Mouse (Mus musculus): ENCODE results near the gene Defa21. TPM values are rescaled to one million over a fixed set of nuclear protein-coding genes. Genes with fewer than 3 reads are reported as not detected.
"Not testable (repeated sequence)": the region's sequence is repeated elsewhere in the genome, so short reads cannot be mapped to it uniquely, and the experiment has no call there.

Defa21 gene
- not detected for total RNA-seq (2021)
- long read RNA-seq, experiment 1 = 0 reads
- long read RNA-seq, experiment 2 = 0 reads

DNA sequence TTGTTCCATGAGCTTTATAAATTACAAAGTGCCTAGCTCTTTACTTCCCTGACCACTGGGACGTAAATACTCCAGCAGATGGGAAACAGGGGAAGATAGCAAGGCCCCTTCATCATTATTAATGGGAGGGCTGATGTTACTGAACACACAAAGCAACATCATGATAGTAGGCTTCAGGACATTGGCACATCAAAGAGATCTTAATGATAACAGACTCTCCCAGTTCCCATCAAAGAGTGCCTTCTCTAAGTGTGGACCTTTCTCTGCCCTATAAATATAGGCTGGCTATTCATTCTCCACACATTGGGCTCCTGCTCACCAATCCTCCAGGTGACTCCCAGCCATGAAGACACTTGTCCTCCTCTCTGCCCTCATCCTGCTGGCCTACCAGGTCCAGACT lies at the start of gene Defa21:
Defa21 (plus strand) TSS at position 301 of the 400 bp plus-strand sequence.
- H3K4me3 ChIP-seq; DNase-seq (ENCODE audit: extremely low spot score in 1 of 2, low spot score in 2 of 2); intact Hi-C loops (cut with DNase I); H3K27ac ChIP-seq: not testable (repeated sequence)

- H3K27ac ChIP-seq = no peak overlapping the region
- TF ChIP-seq CTCF (IDR thresholded peaks at IDR 0.05) = no peak
- no peak for DNase-seq (ENCODE audit: extremely low spot score in 1 of 2, low spot score in 2 of 2)
- intact Hi-C loops (cut with DNase I) = no loop called here
- no peak overlapping the region for H3K4me3 ChIP-seq
Measured at GRCm38 (mm10) chr8:20979846-20980245, 45.5 kb upstream of the Defa21 start.

GRCm38 (mm10) chr8:20994042-20994441 lies 31.3 kb upstream of the Defa21 start:
- intact Hi-C loops (cut with DNase I) = loop anchor here (2.0 kb wide), 1 partner anchor 17 kb away; no protein-coding TSS in a partner anchor

GRCm38 (mm10) chr8:20996776-20997175 lies 28.6 kb upstream of the Defa21 start:
- intact Hi-C loops (cut with DNase I) = loop anchor here (1.0 kb wide), 1 partner anchor 9 kb away; no protein-coding TSS in a partner anchor
- H3K4me3 ChIP-seq = no peak overlapping the region
- no peak for DNase-seq (ENCODE audit: extremely low spot score in 1 of 2, low spot score in 2 of 2)
- no peak overlapping the region for H3K27ac ChIP-seq
- no peak for TF ChIP-seq CTCF (IDR thresholded peaks at IDR 0.05)

More at GRCm38 (mm10) chr8:20994042-20994441, 31.3 kb upstream of the Defa21 start:
- not testable (repeated sequence) for H3K4me3 ChIP-seq; H3K27ac ChIP-seq; DNase-seq (ENCODE audit: extremely low spot score in 1 of 2, low spot score in 2 of 2)

DNA sequence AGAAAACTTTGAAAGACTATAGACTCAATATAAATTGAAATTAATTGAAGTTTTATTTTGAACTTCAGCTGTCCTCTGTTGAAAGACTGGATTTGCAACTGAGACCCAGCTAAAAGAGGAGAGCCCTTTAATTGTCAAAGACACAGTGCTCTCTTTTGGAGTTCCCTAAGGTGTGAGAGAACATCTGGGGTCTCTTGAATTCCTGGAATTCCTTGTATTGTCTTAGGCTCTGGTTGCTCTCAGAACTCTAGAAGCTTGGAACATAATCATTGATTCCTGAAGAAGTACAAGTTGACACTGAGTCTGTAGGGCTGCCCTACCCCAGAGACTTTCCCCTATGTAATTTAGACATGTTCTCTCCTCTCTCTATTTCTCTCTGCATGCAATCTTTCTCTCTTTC lies 28.1 kb upstream of the Defa21 start:
- TF ChIP-seq CTCF (IDR thresholded peaks at IDR 0.05) = no peak
- intact Hi-C loops (cut with DNase I) = no loop called here

GRCm38 (mm10) chr8:21001171-21001570 lies 24.2 kb upstream of the Defa21 start:
- intact Hi-C loops (cut with DNase I) = no loop called here
- no peak overlapping the region for H3K4me3 ChIP-seq
- peak; percentile 46 for TF ChIP-seq CTCF (IDR thresholded peaks at IDR 0.05)
- no peak overlapping the region for H3K27ac ChIP-seq
- DNase-seq (ENCODE audit: extremely low spot score in 1 of 2, low spot score in 2 of 2) = no peak

More for the DNA sequence above, 28.1 kb upstream of the Defa21 start:
- Histone ChIP-seq H3K4me3 (no peak overlapping the region), H3K27ac (no peak overlapping the region)
- no peak for DNase-seq (ENCODE audit: extremely low spot score in 1 of 2, low spot score in 2 of 2)

- no peak for DNase-seq (ENCODE audit: extremely low spot score in 1 of 2, low spot score in 2 of 2)
- intact Hi-C loops (cut with DNase I) = loop anchor here (5.0 kb wide), 2 partner anchors 950 to 976 kb away; partner anchors contain the start of gene Fam90a1a
- H3K4me3 ChIP-seq = no peak overlapping the region
- H3K27ac ChIP-seq = no peak overlapping the region
- TF ChIP-seq CTCF (IDR thresholded peaks at IDR 0.05) = no peak
Measured at GRCm38 (mm10) chr8:21006801-21007200, 18.5 kb upstream of the Defa21 start.

GRCm38 (mm10) chr8:21008578-21008977 lies 16.8 kb upstream of the Defa21 start:
- not testable (repeated sequence) for H3K27ac ChIP-seq; DNase-seq (ENCODE audit: extremely low spot score in 1 of 2, low spot score in 2 of 2); H3K4me3 ChIP-seq
- intact Hi-C loops (cut with DNase I) = loop anchor here (5.0 kb wide), 2 partner anchors 949 to 974 kb away; partner anchors contain the start of gene Fam90a1a
- peak; percentile 22 for TF ChIP-seq CTCF (IDR thresholded peaks at IDR 0.05)

DNA sequence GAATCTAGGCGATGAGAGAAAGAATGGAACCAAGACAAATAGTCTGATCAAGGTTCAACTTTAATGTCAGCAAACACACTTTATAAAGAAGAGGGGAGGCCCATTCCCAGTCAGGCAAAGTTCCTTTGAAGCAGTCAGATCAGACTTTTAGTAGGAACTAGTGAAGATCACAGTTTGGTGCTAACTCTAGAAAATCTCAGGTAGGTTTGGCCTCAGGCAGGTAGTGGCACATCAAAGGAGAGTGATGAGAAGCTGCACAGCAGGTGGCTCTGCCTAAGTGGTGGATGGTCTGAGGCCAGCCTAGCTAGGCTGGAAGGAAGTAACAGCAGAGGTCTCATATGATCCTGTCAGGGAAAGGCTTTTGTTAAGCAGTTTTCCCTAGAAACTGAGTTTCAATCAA lies 14.8 kb upstream of the Defa21 start:
- not testable (repeated sequence) for H3K27ac ChIP-seq; H3K4me3 ChIP-seq; DNase-seq (ENCODE audit: extremely low spot score in 1 of 2, low spot score in 2 of 2)
- intact Hi-C loops (cut with DNase I) = loop anchor here (1.0 to 2.0 kb wide), 2 partner anchors 16 to 68 kb away; no protein-coding TSS in a partner anchor

GRCm38 (mm10) chr8:21054747-21055146 lies 29.4 kb downstream of the Defa21 start, which contains the start of gene Defa23:
Gene Defa23 (plus strand): TSS chr8:21055047.
- intact Hi-C loops (cut with DNase I); H3K4me3 ChIP-seq; DNase-seq (ENCODE audit: extremely low spot score in 1 of 2, low spot score in 2 of 2); H3K27ac ChIP-seq: not testable (repeated sequence)

DNA sequence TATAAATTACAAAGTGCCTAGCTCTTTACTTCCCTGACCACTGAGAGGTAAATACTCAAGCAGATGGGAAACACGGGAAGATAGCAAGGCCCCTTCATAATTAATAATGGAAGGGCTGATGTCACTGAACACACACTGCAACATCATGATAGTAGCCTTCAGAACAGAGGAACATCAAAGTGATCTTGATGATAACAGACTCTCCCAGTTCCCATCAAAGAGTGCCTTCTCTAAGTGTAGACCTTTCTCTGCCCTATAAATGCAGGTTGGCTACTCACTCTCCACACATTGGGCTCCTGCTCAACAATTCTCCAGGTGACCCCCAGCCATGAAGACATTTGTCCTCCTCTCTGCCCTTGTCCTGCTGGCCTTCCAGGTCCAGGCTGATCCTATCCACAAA lies 39.4 kb downstream of the Defa21 start, which contains the start of gene Defa35:
Defa35 (plus strand) TSS at position 301 of the 400 bp plus-strand sequence.
- H3K27ac ChIP-seq; H3K4me3 ChIP-seq; intact Hi-C loops (cut with DNase I); DNase-seq (ENCODE audit: extremely low spot score in 1 of 2, low spot score in 2 of 2): not testable (repeated sequence)

Other genes with a start within 250 kb of the Defa21 start
- gene Defb33, start 132.9 kb upstream of the Defa21 start, total RNA-seq (2021) = not detected
- not detected for gene Gm15056, start 122.9 kb upstream of the Defa21 start, total RNA-seq (2021)
- not detected for gene Gm6040, start 103.5 kb upstream of the Defa21 start, total RNA-seq (2021)
- gene AY761185, start 80.8 kb upstream of the Defa21 start, total RNA-seq (2021) = not detected
- not detected for gene Defa23, start 29.5 kb downstream of the Defa21 start, total RNA-seq (2021)
- gene Defa35, start 39.5 kb downstream of the Defa21 start, total RNA-seq (2021) = not detected
- gene Defa25, start 58.9 kb downstream of the Defa21 start, total RNA-seq (2021) = not detected
- gene Gm14851, start 70.5 kb downstream of the Defa21 start, total RNA-seq (2021) = not detected
- gene Defa30, start 109.1 kb downstream of the Defa21 start, total RNA-seq (2021) = not detected
- gene Defa22, start 136.7 kb downstream of the Defa21 start, total RNA-seq (2021) = not detected
- gene Defa31, start 166.1 kb downstream of the Defa21 start, total RNA-seq (2021) = not detected
- not detected for gene Gm15293, start 176.0 kb downstream of the Defa21 start, total RNA-seq (2021)
- gene Gm15292, start 224.2 kb downstream of the Defa21 start, total RNA-seq (2021) = not detected

All from left cerebral cortex, adult 2 months (tissue).